In genomic region chr14:121588451-121588850, GRCm38 (mm10) we compare ENCODE assay signal across 9 mouse cellular contexts.
DNase-seq lines count a peak whose midpoint lies in the region; ATAC-seq and TF ChIP-seq lines count a peak whose summit lies in the region.
"Had no signal": no experiment of that assay in that cellular context is flagged by ENCODE, and none has a peak within 500 bp of the region (broad histone marks: within the 10 kb centered on the region; RNA-seq: fewer than 3 reads in every experiment).

No protein-coding gene starts in this region.

- H3K36me3 ChIP-seq in kidney, adult 2 months (ENCODE audit: control insufficient read depth, insufficient read depth, low read length), result no peaks in the 10 kb centered on the region
- H3K36me3 ChIP-seq in intestine, postnatal 0 days (ENCODE audit: control insufficient read depth, insufficient read depth), result peaks cover 20% of the 10 kb centered on the region
- no peaks in the 10 kb centered on the region for H3K36me3 ChIP-seq in thymus, adult 2 months (ENCODE audit: control insufficient read depth, insufficient read depth, low read length)
- H3K36me3 ChIP-seq: limb, embryonic 12.5 days had no signal

- 69% methylated on average over 4 of the region's 4 CpGs for WGBS in kidney, adult 2 months
- WGBS in intestine, postnatal 0 days, result 71% methylated on average over 4 of the region's 4 CpGs
- WGBS in thymus, adult 2 months, result 74% methylated on average over 4 of the region's 4 CpGs

- H3K9me3 ChIP-seq in intestine, postnatal 0 days (ENCODE audit: control insufficient read depth), result no peaks in the 10 kb centered on the region
- H3K9me3 ChIP-seq: limb, embryonic 12.5 days had no signal

- no peak overlapping the region for H3K27ac ChIP-seq in kidney, adult 2 months (ENCODE audit: insufficient read depth, low read depth, low read length)
- H3K27ac ChIP-seq in intestine, postnatal 0 days (ENCODE audit: low read depth, low read length), result no peak overlapping the region
- H3K27ac ChIP-seq in thymus, adult 2 months (ENCODE audit: control insufficient read depth, insufficient read depth, low read length), result no peak overlapping the region
- H3K27ac ChIP-seq: limb, embryonic 12.5 days had no signal

- TF ChIP-seq CTCF in kidney, adult 2 months (conservative IDR thresholded peaks at IDR 0.05; ENCODE audit: insufficient read depth, insufficient read length, low read depth, low read length), result peak; percentile 55
- TF ChIP-seq CTCF in intestine, postnatal 0 days (IDR thresholded peaks at IDR 0.05; ENCODE audit: low read depth), result peak; percentile 87
- TF ChIP-seq CTCF in thymus, adult 2 months (IDR thresholded peaks at IDR 0.05; ENCODE audit: borderline replicate concordance, control insufficient read depth, extremely low read depth, insufficient read depth, low read length, poor library complexity), result no peak

- H3K4me1 ChIP-seq in kidney, adult 2 months (ENCODE audit: control insufficient read depth, insufficient read depth, low read length), result peaks cover 5% of the 10 kb centered on the region; the same call in 1 of the 2 replicates
- H3K4me1 ChIP-seq in intestine, postnatal 0 days (replicated peaks; ENCODE audit: control insufficient read depth, insufficient read depth, low read length), result no peaks in the 10 kb centered on the region
- H3K4me1 ChIP-seq in thymus, adult 2 months (replicated peaks; ENCODE audit: control insufficient read depth, insufficient read depth, low read length), result no peaks in the 10 kb centered on the region

- H3K4me2 ChIP-seq in intestine, postnatal 0 days (replicated peaks; ENCODE audit: low read depth), result no peak overlapping the region
- H3K4me2 ChIP-seq: limb, embryonic 12.5 days had no signal

- no peak for TF ChIP-seq POLR2A in kidney, adult 2 months (IDR thresholded peaks at IDR 0.05; ENCODE audit: low read depth, low read length)
- TF ChIP-seq POLR2A in thymus, adult 2 months (IDR thresholded peaks at IDR 0.05; ENCODE audit: control insufficient read depth, extremely low read depth, insufficient read depth, low read length, poor library complexity), result no peak

- ATAC-seq in CD4-positive, CD25-positive, alpha-beta regulatory T cell, adult 4 months, result peak; percentile 64
- no peak for ATAC-seq in intestine, postnatal 0 days
- no peak for ATAC-seq in inflammation-experienced regulatory T-cells, adult 6 months

- H3K27me3 ChIP-seq in kidney, adult 2 months (replicated peaks; ENCODE audit: control insufficient read depth, insufficient read depth, low read length), result no peaks in the 10 kb centered on the region
- H3K27me3 ChIP-seq in intestine, postnatal 0 days (replicated peaks; ENCODE audit: control insufficient read depth, insufficient read depth, low read length), result no peaks in the 10 kb centered on the region
- no peaks in the 10 kb centered on the region for H3K27me3 ChIP-seq in thymus, adult 2 months (ENCODE audit: control insufficient read depth, insufficient read depth, low read length)

- H3K4me3 ChIP-seq in kidney, adult 2 months (ENCODE audit: insufficient read depth, low read depth, low read length), result no peak overlapping the region
- no peak overlapping the region for H3K4me3 ChIP-seq in intestine, postnatal 0 days (ENCODE audit: low read depth, low read length)
- H3K4me3 ChIP-seq in thymus, adult 2 months (ENCODE audit: control insufficient read depth, insufficient read depth, low read length), result no peak overlapping the region
- H3K4me3 ChIP-seq: limb, embryonic 12.5 days had no signal

- H3K9ac ChIP-seq in intestine, postnatal 0 days (ENCODE audit: low read depth, low read length), result no peak overlapping the region
- H3K9ac ChIP-seq: limb, embryonic 12.5 days had no signal

- peak; percentile 63 for DNase-seq in kidney, adult 2 months
- no peak for DNase-seq in kidney, postnatal 10 days
- DNase-seq in brain, adult 2 months (ENCODE audit: low read depth, low spot score), result peak; percentile 76
- DNase-seq in spleen, adult 12 weeks (ENCODE audit: low spot score), result no peak
- no peak for DNase-seq in thymus, adult 2 months

Comparison
In these comparisons a context has a peak if more than half of its experiments do, and no peak if none do; other contexts are left out.
1. DNase-seq: peak in kidney, adult 2 months (single experiment) and brain, adult 2 months (single experiment); none in kidney, postnatal 10 days (single experiment), spleen, adult 12 weeks (single experiment) and thymus, adult 2 months (single experiment).